Mouse (Mus musculus) right cerebral cortex, postnatal 36 days (tissue): ENCODE data around the gene Nhlh1.
A peak's percentile ranks its signal among the peaks of the same experiment; 100 is the strongest.

ENCODE experiments used
- DNase-seq, 2 experiments: peaks; one replicate each; pipeline ENCODE4 v3.0.0; 2022; ENCODE audit warnings: low spot score in 2 of 2, mixed read lengths in 1 of 2

The Nhlh1 gene

GRCm38 (mm10) chr1:172053541-172054440, 3.6 kb downstream of the Nhlh1 start:
- DNase-seq = no peak

- no peak for DNase-seq
These were observed 4.5 kb downstream of the Nhlh1 start for GRCm38 (mm10) chr1:172052766-172053279.

- no peak for DNase-seq
These were observed 8.1 kb downstream of the Nhlh1 start for GRCm38 (mm10) chr1:172049131-172049782.

- no peak for DNase-seq
These were observed 9.1 kb downstream of the Nhlh1 start for GRCm38 (mm10) chr1:172048241-172048734.

- no peak for DNase-seq
These were observed 10.4 kb downstream of the Nhlh1 start for GRCm38 (mm10) chr1:172046938-172047337.

- DNase-seq = no peak
These were observed 11.0 kb downstream of the Nhlh1 start for GRCm38 (mm10) chr1:172046410-172046809.

- DNase-seq = no peak
These were observed 27.5 kb downstream of the Nhlh1 start for GRCm38 (mm10) chr1:172029914-172030313.

GRCm38 (mm10) chr1:172028394-172029275, 28.7 kb downstream of the Nhlh1 start, which contains the start of gene Vangl2:
Gene Vangl2 (minus strand): TSS chr1:172028444.
- DNase-seq = no peak

GRCm38 (mm10) chr1:172027809-172028102, 29.6 kb downstream of the Nhlh1 start:
- no peak for DNase-seq

GRCm38 (mm10) chr1:172027010-172027808, 30.2 kb downstream of the Nhlh1 start:
- DNase-seq = peak; percentile 47 to 57

GRCm38 (mm10) chr1:172026201-172026901, 31.0 kb downstream of the Nhlh1 start:
- DNase-seq = no peak

- DNase-seq = no peak
These were observed 32.0 kb downstream of the Nhlh1 start for GRCm38 (mm10) chr1:172025201-172025904.

GRCm38 (mm10) chr1:172024140-172024895, 33.1 kb downstream of the Nhlh1 start:
- DNase-seq = no peak

- DNase-seq = no peak
These were observed 37.4 kb downstream of the Nhlh1 start for GRCm38 (mm10) chr1:172019863-172020521.

GRCm38 (mm10) chr1:172019339-172019738, 38.0 kb downstream of the Nhlh1 start:
- no peak for DNase-seq

GRCm38 (mm10) chr1:172018336-172019311, 38.7 kb downstream of the Nhlh1 start:
- no peak for DNase-seq

- no peak for DNase-seq
These were observed 39.8 kb downstream of the Nhlh1 start for GRCm38 (mm10) chr1:172017517-172018070.
